In genomic region chr5:35981976-35982375, GRCm38 (mm10) we compare ENCODE assay signal across 8 mouse cellular contexts.
DNase-seq lines count a peak whose midpoint lies in the region; ATAC-seq and TF ChIP-seq lines count a peak whose summit lies in the region.

No protein-coding gene starts in this region.

- no peaks in the 10 kb centered on the region for H3K4me1 ChIP-seq in lung, adult 2 months (ENCODE audit: control insufficient read depth, insufficient read depth, low read length)

- ATAC-seq in Patski, result peak; percentile 53

- DNase-seq in 3T3-L1 (ENCODE audit: low read depth, low spot score) (peak; percentile 87), Patski (ENCODE audit: low read depth, low spot score) (no peak)
- DNase-seq in cerebellum, postnatal 14 days, result peak; percentile 90 to 94
- DNase-seq in frontal cortex, postnatal 36 days (ENCODE audit: low spot score in 2 of 2), result peak; percentile 86
- peak; percentile 51 to 88 for DNase-seq in kidney, postnatal 36 days
- DNase-seq in lung, adult 2 months, result peak; percentile 78
- DNase-seq in ovary, postnatal 14 days (ENCODE audit: low spot score), result peak; percentile 80
- DNase-seq in thymus, postnatal 0 days (ENCODE audit: low spot score), result peak; percentile 80

- TF ChIP-seq CTCF in Patski (IDR thresholded peaks at IDR 0.05), result peak; percentile 91
- TF ChIP-seq CTCF in lung, adult 2 months (IDR thresholded peaks at IDR 0.05; ENCODE audit: insufficient read depth, low read length), result peak; percentile 95

- 44% methylated on average over 4 of the region's 4 CpGs for WGBS in lung, adult 2 months

- no peak for TF ChIP-seq POLR2A in lung, adult 2 months (IDR thresholded peaks at IDR 0.05; ENCODE audit: borderline replicate concordance, extremely low read depth, low read depth, low read length)

- no peaks in the 10 kb centered on the region for H3K27me3 ChIP-seq in Patski

- POLR2A ChIA-PET in Patski (lab: Charles Lee), result interaction anchor here (0.9 to 1.3 kb wide), 2 partner anchors 93 to 110 kb away, joined by 3 read pairs; no protein-coding TSS in a partner anchor

- in situ Hi-C loops in Patski (cut with MboI; ENCODE audit: low pct_unique_long_range_greater_than_20kb), result no loop called here

- no peak overlapping the region for H3K4me3 ChIP-seq in lung, adult 2 months (replicated peaks; ENCODE audit: extremely low read depth, low read depth, low read length)

- CTCF ChIA-PET in Patski (lab: Charles Lee), result interaction anchor here (0.6 to 3.7 kb wide), 28 partner anchors 8 to 417 kb away, joined by 3 to 20 read pairs (median 3); no protein-coding TSS in a partner anchor
